Mouse (Mus musculus) erythroblast, embryonic 14.5 days (primary cell): ENCODE data around the gene Oat. TPM values are rescaled to one million over a fixed set of nuclear protein-coding genes. Genes with fewer than 3 reads are reported as not detected.

Experiments used
- H3K27me3 ChIP-seq: 2 replicates; pipeline ENCODE4 v1.6.1; 2012; ENCODE audit warnings: inconsistent platforms; ENCODE audit not compliant: control insufficient read depth
- H3K36me3 ChIP-seq: 2 replicates; pipeline ENCODE4 v1.6.1; 2012; ENCODE audit warnings: mild to moderate bottlenecking, inconsistent platforms; ENCODE audit not compliant: control insufficient read depth
- H3K4me1 ChIP-seq: 2 replicates; pipeline ENCODE4 v1.6.1; 2012; ENCODE audit warnings: inconsistent platforms; ENCODE audit not compliant: control insufficient read depth
- H3K4me3 ChIP-seq: replicated peaks from 2 replicates; pipeline ENCODE3; 2012; ENCODE audit warnings: moderate library complexity, mild to moderate bottlenecking, inconsistent platforms
- H3K9me3 ChIP-seq: 2 replicates; pipeline ENCODE4 v1.6.1; 2012; ENCODE audit warnings: low read length, inconsistent platforms, mixed read lengths; ENCODE audit not compliant: control insufficient read depth
- GATA1 ChIP-seq: IDR thresholded peaks from 2 replicates; pipeline ENCODE4 v1.6.1; 2012; ENCODE audit warnings: low read length, inconsistent platforms, mixed read lengths
- TAL1 ChIP-seq: IDR thresholded peaks from 3 replicates; pipeline ENCODE4 v1.6.1; 2012; ENCODE audit warnings: low read length, inconsistent platforms, mixed read lengths
- polyA plus RNA-seq: library from polyadenylated mRNA; stranded (reverse); fragments of >175 nt; gene quantifications from 2 replicates; pipeline ENCODE4 v1.2.3, GENCODE M21; 2012

The Oat gene
- polyA plus RNA-seq, 1 experiment: 0.09 TPM

GRCm38 (mm10) chr7:132529206-132529605, 47.0 kb downstream of the Oat start:
- Histone ChIP-seq H3K4me3 (no peak overlapping the region), H3K27me3 (peaks cover 8% of the 10 kb centered on the region)

GRCm38 (mm10) chr7:132513419-132513982, 62.7 kb downstream of the Oat start:
- H3K4me1 ChIP-seq: no peaks in the 10 kb centered on the region; the same call in 1 of the 2 replicates
- TF ChIP-seq TAL1 (no peak), GATA1 (no peak)
- H3K4me3 ChIP-seq: no peak overlapping the region
- H3K9me3 ChIP-seq: no peaks in the 10 kb centered on the region
- no peaks in the 10 kb centered on the region; the same call in 1 of the 2 replicates for H3K27me3 ChIP-seq
- H3K36me3 ChIP-seq: no peaks in the 10 kb centered on the region

More at GRCm38 (mm10) chr7:132529206-132529605, 47.0 kb downstream of the Oat start:
- H3K9me3 ChIP-seq: no peaks in the 10 kb centered on the region
- no peaks in the 10 kb centered on the region for H3K4me1 ChIP-seq
- no peak for TF ChIP-seq TAL1
- TF ChIP-seq GATA1: no peak
- no peaks in the 10 kb centered on the region for H3K36me3 ChIP-seq

GRCm38 (mm10) chr7:132509110-132509509, 67.1 kb downstream of the Oat start:
- H3K4me3 ChIP-seq: no peak overlapping the region
- H3K36me3 ChIP-seq: no peaks in the 10 kb centered on the region
- H3K4me1 ChIP-seq: no peaks in the 10 kb centered on the region; the same call in 1 of the 2 replicates
- TF ChIP-seq TAL1 (no peak), GATA1 (no peak)
- H3K27me3 ChIP-seq: peaks cover 2% of the 10 kb centered on the region
- H3K9me3 ChIP-seq: no peaks in the 10 kb centered on the region

Other genes with a start within 250 kb of the Oat start
- not detected in 2 replicates for gene Nkx1-2, start 23.2 kb upstream of the Oat start, polyA plus RNA-seq
- gene Lhpp, start 34.2 kb upstream of the Oat start, polyA plus RNA-seq: 0.09 and 0.12 TPM in 2 replicates
- gene Fam53b, start 237.5 kb upstream of the Oat start, polyA plus RNA-seq: 21.4 and 23.3 TPM in 2 replicates